Mouse (Mus musculus) forebrain, embryonic 11.5 days (tissue): ENCODE data around the gene Scgb3a1. TPM values are rescaled to one million over a fixed set of nuclear protein-coding genes. Genes with fewer than 3 reads are reported as not detected.

Experiments used
- ATAC-seq: fragments of 200-750 bp; cut with Nextera tagmentation; replicated peaks from 2 replicates; pipeline ENCODE4 v1.8.0; 2017; ENCODE audit warnings: moderate TSS enrichment; ENCODE audit not compliant: low FRiP score
- DNase-seq: peaks from one replicate; pipeline ENCODE4 v3.0.0-alpha.2; 2017; ENCODE audit warnings: low spot score
- H3K27ac ChIP-seq: fragments of 300-500 bp; sonication (generic); 2 replicates; pipeline ENCODE4 v1.5.1; 2014; ENCODE audit warnings: low read depth, low read length
- H3K27me3 ChIP-seq: fragments of 300-500 bp; sonication (generic); 2 replicates; pipeline ENCODE4 v1.6.1; 2014; ENCODE audit warnings: mild to moderate bottlenecking, low read length, mixed read lengths; ENCODE audit not compliant: control insufficient read depth, insufficient read depth
- H3K36me3 ChIP-seq: fragments of 300-500 bp; sonication (generic); 2 replicates; pipeline ENCODE4 v1.6.1; 2014; ENCODE audit warnings: mild to moderate bottlenecking, low read length, moderate library complexity, mixed read lengths; ENCODE audit not compliant: control insufficient read depth, insufficient read depth
- H3K4me1 ChIP-seq: fragments of 300-500 bp; sonication (generic); replicated peaks from 2 replicates; pipeline ENCODE4 v1.6.1; 2014; ENCODE audit warnings: low read length, mixed read lengths; ENCODE audit not compliant: control insufficient read depth, insufficient read depth
- H3K4me2 ChIP-seq: fragments of 300-500 bp; sonication (generic); 2 replicates; pipeline ENCODE4 v1.6.1; 2014; ENCODE audit warnings: low read depth, mild to moderate bottlenecking, low read length, moderate library complexity, mixed read lengths; ENCODE audit not compliant: severe bottlenecking
- H3K4me3 ChIP-seq: fragments of 300-500 bp; sonication (generic); 2 replicates; pipeline ENCODE4 v1.5.1; 2014; ENCODE audit warnings: low read depth, low read length
- H3K9ac ChIP-seq: fragments of 300-500 bp; sonication (generic); 2 replicates; pipeline ENCODE4 v1.6.1; 2014; ENCODE audit warnings: low read length
- H3K9me3 ChIP-seq: fragments of 300-500 bp; sonication (generic); 2 replicates; pipeline ENCODE4 v1.6.1; 2016; ENCODE audit warnings: low read length, mixed read lengths; ENCODE audit not compliant: control insufficient read depth
- WGBS: fragments of 180-500 bp; shearing (Covaris S2); extraction: QIAGEN DNeasy Blood & Tissue Kit; methylation state at CpG from one replicate; pipeline ENCODE4 v1.1.7; 2014; 5-methylcytosine and 5-hydroxymethylcytosine counted together
- polyA plus RNA-seq: library from polyadenylated mRNA; unstranded; fragments of >200 nt; fragmentation: Nextera tagmentation; extraction: Ambion mirVana; gene quantifications from 2 replicates; pipeline ENCODE4 v1.2.1, GENCODE M21; 2014

Scgb3a1 gene
- polyA plus RNA-seq, 1 experiment from 2014 or later = not detected

- peaks cover 4% of the 10 kb centered on the region; the same call in 1 of the 2 replicates for H3K4me1 ChIP-seq
- no peaks in the 10 kb centered on the region for H3K27me3 ChIP-seq
- H3K9ac ChIP-seq = no peak overlapping the region
- no peak overlapping the region for H3K4me2 ChIP-seq
- H3K4me3 ChIP-seq = no peak overlapping the region
- DNase-seq = no peak
- H3K27ac ChIP-seq = no peak overlapping the region
- H3K9me3 ChIP-seq = no peaks in the 10 kb centered on the region
- 87% methylated on average over 2 of the region's 2 CpGs for WGBS
- ATAC-seq = no peak
- H3K36me3 ChIP-seq = peaks cover 3% of the 10 kb centered on the region
Measured at GRCm38 (mm10) chr11:49707834-49708233, 44.4 kb downstream of the Scgb3a1 start.

- Histone ChIP-seq H3K4me3 (peak overlapping the region; percentile 98), H3K27me3 (no peaks in the 10 kb centered on the region), H3K9ac (no peak overlapping the region), H3K9me3 (no peaks in the 10 kb centered on the region), H3K4me2 (peak overlapping the region; percentile 60), H3K36me3 (peaks cover 3% of the 10 kb centered on the region), H3K27ac (no peak overlapping the region), H3K4me1 (peaks cover 6% of the 10 kb centered on the region; the same call in 1 of the 2 replicates)
- WGBS = 87% methylated on average over 2 of the region's 2 CpGs
- ATAC-seq (no peak), DNase-seq (no peak)
Measured at GRCm38 (mm10) chr11:49710664-49711063, 47.3 kb downstream of the Scgb3a1 start.

- Histone ChIP-seq H3K9me3 (no peaks in the 10 kb centered on the region), H3K36me3 (no peaks in the 10 kb centered on the region; the same call in 1 of the 2 replicates), H3K4me3 (peak overlapping the region; percentile 98), H3K4me2 (peak overlapping the region; percentile 60), H3K9ac (peak overlapping the region; percentile 99), H3K4me1 (peaks cover 6% of the 10 kb centered on the region; the same call in 1 of the 2 replicates), H3K27me3 (no peaks in the 10 kb centered on the region), H3K27ac (peak overlapping the region; percentile 91)
- WGBS = 0% methylated on average over 44 of the region's 70 CpGs
- ATAC-seq (peak; percentile 79), DNase-seq (peak; percentile 82)
Measured at GRCm38 (mm10) chr11:49711981-49712554, 48.7 kb downstream of the Scgb3a1 start.

GRCm38 (mm10) chr11:49712555-49713335 lies 49.3 kb downstream of the Scgb3a1 start, which contains the start of gene Cnot6:
Cnot6 (minus strand) TSS chr11:49712723.
- peak within 1 kb of the TSS; percentile 60 for H3K4me2 ChIP-seq
- H3K36me3 ChIP-seq = no peaks in the 10 kb centered on the region; the same call in 1 of the 2 replicates
- no peaks in the 10 kb centered on the region for H3K9me3 ChIP-seq
- H3K4me1 ChIP-seq = peaks cover 6% of the 10 kb centered on the region; the same call in 1 of the 2 replicates
- H3K9ac ChIP-seq = peak within 1 kb of the TSS; percentile 99
- H3K27ac ChIP-seq = peak within 1 kb of the TSS; percentile 91
- ATAC-seq (peak; percentile 98), DNase-seq (peak; percentile 99)
- WGBS = 2% methylated on average over 61 of the region's 65 CpGs
- H3K27me3 ChIP-seq = no peaks in the 10 kb centered on the region
- H3K4me3 ChIP-seq = peak within 1 kb of the TSS; percentile 98

GRCm38 (mm10) chr11:49713336-49714334 lies 50.2 kb downstream of the Scgb3a1 start:
- Histone ChIP-seq H3K4me2 (peak overlapping the region; percentile 55), H3K4me3 (peak overlapping the region; percentile 98), H3K4me1 (peaks cover 6% of the 10 kb centered on the region; the same call in 1 of the 2 replicates), H3K27me3 (no peaks in the 10 kb centered on the region), H3K9me3 (no peaks in the 10 kb centered on the region), H3K36me3 (no peaks in the 10 kb centered on the region; the same call in 1 of the 2 replicates), H3K27ac (no peak overlapping the region), H3K9ac (peak overlapping the region; percentile 99)
- ATAC-seq (peak; percentile 22), DNase-seq (peak; percentile 57)
- 39% methylated on average over 20 of the region's 20 CpGs for WGBS

Other genes with a start within 250 kb of the Scgb3a1 start
- not detected in 2 replicates for gene Olfr1389, start 240.5 kb upstream of the Scgb3a1 start, polyA plus RNA-seq
- gene Olfr1388, start 227.0 kb upstream of the Scgb3a1 start, polyA plus RNA-seq = 0.17 and 0.20 TPM in 2 replicates
- not detected in 2 replicates for gene Olfr1387, start 208.3 kb upstream of the Scgb3a1 start, polyA plus RNA-seq
- not detected in 2 replicates for gene Olfr1386, start 198.6 kb upstream of the Scgb3a1 start, polyA plus RNA-seq
- not detected in 2 replicates for gene Olfr1385, start 174.5 kb upstream of the Scgb3a1 start, polyA plus RNA-seq
- not detected in 2 replicates for gene Olfr1384, start 156.9 kb upstream of the Scgb3a1 start, polyA plus RNA-seq
- not detected in 2 replicates for gene Olfr1383, start 144.0 kb upstream of the Scgb3a1 start, polyA plus RNA-seq
- not detected in 2 replicates for gene Olfr1382, start 135.4 kb upstream of the Scgb3a1 start, polyA plus RNA-seq
- not detected in 2 replicates for gene Olfr1381, start 120.2 kb upstream of the Scgb3a1 start, polyA plus RNA-seq
- not detected in 2 replicates for gene Olfr1380, start 106.7 kb upstream of the Scgb3a1 start, polyA plus RNA-seq
- 4.1 and 4.2 TPM in 2 replicates for gene Flt4, start 54.3 kb upstream of the Scgb3a1 start, polyA plus RNA-seq
- 55.3 and 60.2 TPM in 2 replicates for gene Cnot6, start 49.1 kb downstream of the Scgb3a1 start, polyA plus RNA-seq
- gene Gfpt2, start 130.6 kb downstream of the Scgb3a1 start, polyA plus RNA-seq = 11.2 and 14.1 TPM in 2 replicates
- gene Mapk9, start 183.1 kb downstream of the Scgb3a1 start, polyA plus RNA-seq = 41.4 and 42.9 TPM in 2 replicates
- gene Rasgef1c, start 238.2 kb downstream of the Scgb3a1 start, polyA plus RNA-seq = 1.2 and 1.6 TPM in 2 replicates